Comparison of ENCODE assay signal across 12 mouse cellular contexts in genomic region chr1:91420601-91421065, GRCm38 (mm10). TPM values are rescaled to one million over a fixed set of nuclear protein-coding genes. Genes with fewer than 3 reads are reported as not detected.
"Had no signal": no experiment of that assay in that cellular context is flagged by ENCODE, and none has a peak within 500 bp of the region (broad histone marks: within the 10 kb centered on the region; RNA-seq: fewer than 3 reads in every experiment).

No protein-coding gene starts in this region.

- H3K27ac ChIP-seq: left cerebral cortex, adult 2 months; limb, embryonic 15.5 days; lung, embryonic 15.5 days; midbrain, embryonic 13.5 days; neural tube, embryonic 15.5 days had no signal

- H3K27me3 ChIP-seq: limb, embryonic 15.5 days; lung, embryonic 15.5 days; midbrain, embryonic 13.5 days; neural tube, embryonic 15.5 days had no signal

- H3K9ac ChIP-seq: limb, embryonic 15.5 days; lung, embryonic 15.5 days; midbrain, embryonic 13.5 days; neural tube, embryonic 15.5 days had no signal

- H3K4me2 ChIP-seq: limb, embryonic 15.5 days; lung, embryonic 15.5 days; midbrain, embryonic 13.5 days; neural tube, embryonic 15.5 days had no signal

- H3K9me3 ChIP-seq: limb, embryonic 15.5 days; lung, embryonic 15.5 days; midbrain, embryonic 13.5 days; neural tube, embryonic 15.5 days had no signal

- ATAC-seq: inflammation-experienced regulatory T-cells, adult 6 months; midbrain, embryonic 13.5 days had no signal

- DNase-seq: lung, postnatal 14 days; right cerebral cortex, adult 18-20 months; right cerebral cortex, postnatal 25 days; thymus, postnatal 36 days had no signal

- H3K4me1 ChIP-seq: lung, embryonic 15.5 days; neural tube, embryonic 15.5 days had no signal

- H3K4me3 ChIP-seq: left cerebral cortex, adult 2 months; limb, embryonic 15.5 days; lung, embryonic 15.5 days; midbrain, embryonic 13.5 days; myocyte; neural tube, embryonic 15.5 days had no signal

RNA-seq across cellular contexts. Expression of gene Erfe, which starts 54.4 kb away (rescaled TPM):
- total RNA-seq: layer of hippocampus, postnatal 25 days had no signal
- polyA plus RNA-seq: inflammation-experienced regulatory T-cells, adult 6 months had no signal
